Mouse (Mus musculus): ENCODE measurements around the gene Hspe1.

DNA sequence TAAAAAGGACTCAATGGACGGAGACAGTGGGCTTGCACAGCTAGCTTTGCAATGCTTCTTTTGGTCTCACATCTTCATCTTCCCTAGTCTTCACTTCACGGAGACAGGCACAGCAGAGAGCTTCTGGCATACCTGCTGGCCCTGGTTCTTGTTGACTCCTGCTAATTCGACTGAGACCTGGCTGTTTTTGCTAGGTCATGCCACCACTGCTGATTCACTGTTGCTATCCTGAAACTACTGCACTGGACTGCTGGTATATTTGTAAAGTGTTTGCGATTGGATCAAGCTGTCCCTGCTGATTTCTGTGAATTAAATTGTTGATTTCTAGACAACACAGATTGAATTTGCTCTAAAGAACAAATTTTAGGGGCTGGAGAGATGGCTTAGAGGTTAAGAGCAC lies 46.2 kb upstream of the Hspe1 start:
- TF ChIP-seq POLR2A (IDR thresholded peaks at IDR 0.05; ENCODE audit: insufficient read depth, low read depth, low read length), result no peak
- TF ChIP-seq CTCF (IDR thresholded peaks at IDR 0.05), result no peak
- TF ChIP-seq EP300 (IDR thresholded peaks at IDR 0.05; ENCODE audit: insufficient read depth, low read depth, low read length), result no peak

Data from heart, adult 2 months (tissue).